Mouse (Mus musculus) liver, embryonic 14.5 days (tissue): ENCODE results near the gene Scin. TPM values are rescaled to one million over a fixed set of nuclear protein-coding genes. Genes with fewer than 3 reads are reported as not detected.

Source experiments
- ATAC-seq: fragments of 200-750 bp; cut with Nextera tagmentation; 2 replicates; pipeline ENCODE4 v1.8.0; 2017; ENCODE audit warnings: moderate number of reproducible peaks, mild to moderate bottlenecking, moderate library complexity; ENCODE audit not compliant: insufficient read depth
- DNase-seq, 3 experiments: peaks; one replicate each; pipeline ENCODE4 v3.0.0-alpha.2; 2012 to 2013; ENCODE audit warnings: low read depth in 3 of 3, low spot score in 3 of 3
- H3K27ac ChIP-seq: fragments of 300-500 bp; sonication (generic); 2 replicates; pipeline ENCODE4 v1.5.1; 2014; ENCODE audit warnings: moderate library complexity, mild to moderate bottlenecking, control low read depth, inconsistent platforms
- H3K27me3 ChIP-seq: fragments of 300-500 bp; sonication (generic); 2 replicates; pipeline ENCODE4 v1.6.1; 2014; ENCODE audit warnings: mild to moderate bottlenecking, low read length, moderate library complexity; ENCODE audit not compliant: control insufficient read depth, insufficient read depth
- H3K36me3 ChIP-seq: fragments of 300-500 bp; sonication (generic); replicated peaks from 2 replicates; pipeline ENCODE4 v1.6.1; 2014; ENCODE audit warnings: low read depth; ENCODE audit not compliant: control insufficient read depth, insufficient read depth
- H3K4me1 ChIP-seq, 2 experiments: fragments of 200-500 bp in 1 of 2; fragments of 300-500 bp in 1 of 2; sonication (generic) in 1 of 2; replicated peaks; 2 replicates each; pipeline ENCODE4 v1.6.1; 2012 to 2014; ENCODE audit warnings: antibody characterized with exemption in 1 of 2, inconsistent platforms in 1 of 2, low read length in 1 of 2; ENCODE audit not compliant: control insufficient read depth in 2 of 2, insufficient read depth in 2 of 2
- H3K4me2 ChIP-seq: fragments of 300-500 bp; sonication (generic); 2 replicates; pipeline ENCODE4 v1.6.1; 2014; ENCODE audit warnings: low read depth, mild to moderate bottlenecking, control low read depth, moderate library complexity
- H3K4me3 ChIP-seq, 2 experiments: fragments of 200-500 bp in 1 of 2; fragments of 300-500 bp in 1 of 2; sonication (generic) in 1 of 2; 2 replicates each; pipeline ENCODE4 v1.5.1; 2012 to 2014; ENCODE audit warnings: low read depth in 2 of 2, low read length in 2 of 2, mild to moderate bottlenecking in 2 of 2, control low read depth in 1 of 2, inconsistent platforms in 1 of 2, moderate library complexity in 1 of 2; ENCODE audit not compliant: insufficient read depth in 1 of 2
- H3K9ac ChIP-seq: fragments of 300-500 bp; sonication (generic); replicated peaks from 2 replicates; pipeline ENCODE4 v1.6.1; 2014; ENCODE audit warnings: mild to moderate bottlenecking, control low read depth, moderate library complexity
- H3K9me3 ChIP-seq: fragments of 300-500 bp; sonication (generic); 2 replicates; pipeline ENCODE4 v1.6.1; 2016; ENCODE audit warnings: low read length, mixed read lengths; ENCODE audit not compliant: control insufficient read depth
- CTCF ChIP-seq: IDR thresholded peaks from 2 replicates; pipeline ENCODE4 v1.5.1; 2016; ENCODE audit warnings: antibody characterized with exemption, low read depth, control low read depth
- EP300 ChIP-seq: IDR thresholded peaks from 2 replicates; pipeline ENCODE4 v1.6.1; 2016; ENCODE audit warnings: antibody characterized with exemption, low read depth
- WGBS: fragments of 180-500 bp; shearing (Covaris S2); extraction: QIAGEN DNeasy Blood & Tissue Kit; methylation state at CpG from one replicate; pipeline ENCODE4 v1.1.7; 2014; ENCODE audit not compliant: insufficient replicate concordance; 5-methylcytosine and 5-hydroxymethylcytosine counted together
- polyA plus RNA-seq, 2 experiments: library from polyadenylated mRNA; depleted of rRNA in 1 of 2; stranded (reverse) in 1 of 2; unstranded in 1 of 2; fragments of >200 nt; fragmentation: Nextera tagmentation in 1 of 2; extraction: Ambion mirVana in 1 of 2; gene quantifications; 2 replicates each; pipeline versions ENCODE4 v1.2.1 to v1.2.3; 2012 to 2014

Gene Scin
- polyA plus RNA-seq, 2 experiments: 0.04 TPM; not detected in 1

DNA sequence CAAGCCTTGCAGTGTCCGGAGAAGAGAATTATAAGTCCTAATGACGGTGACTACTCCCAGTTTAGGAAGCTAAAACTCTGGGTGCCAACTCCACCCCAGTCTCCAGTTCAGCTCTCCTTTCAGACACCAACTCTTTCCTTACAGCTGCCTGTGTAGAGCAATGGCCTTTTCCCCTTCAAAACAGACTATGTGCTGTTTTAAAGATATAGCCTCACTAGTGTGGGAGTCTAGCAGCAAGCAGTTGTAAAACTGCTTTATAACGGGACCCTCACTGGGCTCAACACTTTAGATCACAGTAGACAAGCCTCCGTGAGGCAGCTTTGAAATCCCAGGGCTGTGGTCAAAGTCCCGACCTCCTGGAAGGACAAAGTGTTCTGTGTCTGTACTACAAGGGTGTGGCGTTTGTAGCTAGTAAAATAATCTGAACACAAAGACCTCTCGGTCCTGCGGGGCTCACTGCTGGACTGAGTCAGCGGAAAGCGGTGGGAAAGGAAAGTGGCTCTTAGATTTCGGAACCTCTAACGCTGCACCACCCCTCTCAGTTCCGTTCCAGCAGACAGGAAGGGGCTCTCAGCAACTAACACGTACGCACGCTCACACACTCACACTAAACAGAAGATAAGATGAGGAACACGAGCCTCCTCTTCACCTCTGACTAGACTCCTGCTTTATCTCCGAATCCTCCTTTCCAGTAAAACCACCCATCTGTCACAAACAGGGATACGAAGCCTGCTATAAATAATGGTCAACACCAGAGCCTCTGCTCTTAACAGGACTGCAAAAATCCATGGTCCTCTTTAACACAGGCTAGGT lies 117.2 kb downstream of the Scin start:
- TF ChIP-seq EP300 (peak; percentile 54; the same call in 1 of the 2 replicates), CTCF (no peak)
- Histone ChIP-seq H3K4me3 (peak overlapping the region; percentile 51), H3K9ac (peak overlapping the region; percentile 66), H3K27me3 (no peaks in the 10 kb centered on the region), H3K9me3 (no peaks in the 10 kb centered on the region), H3K4me1 (peaks cover 10 to 11% of the 10 kb centered on the region in 2 experiments), H3K36me3 (no peaks in the 10 kb centered on the region), H3K4me2 (peak overlapping the region; percentile 75), H3K27ac (peak overlapping the region; percentile 38)
- ATAC-seq (peak; percentile 84), DNase-seq (peak in 2 of 3 experiments; percentile 36 to 56)
- WGBS: 8% methylated on average over 19 of the region's 19 CpGs

DNA sequence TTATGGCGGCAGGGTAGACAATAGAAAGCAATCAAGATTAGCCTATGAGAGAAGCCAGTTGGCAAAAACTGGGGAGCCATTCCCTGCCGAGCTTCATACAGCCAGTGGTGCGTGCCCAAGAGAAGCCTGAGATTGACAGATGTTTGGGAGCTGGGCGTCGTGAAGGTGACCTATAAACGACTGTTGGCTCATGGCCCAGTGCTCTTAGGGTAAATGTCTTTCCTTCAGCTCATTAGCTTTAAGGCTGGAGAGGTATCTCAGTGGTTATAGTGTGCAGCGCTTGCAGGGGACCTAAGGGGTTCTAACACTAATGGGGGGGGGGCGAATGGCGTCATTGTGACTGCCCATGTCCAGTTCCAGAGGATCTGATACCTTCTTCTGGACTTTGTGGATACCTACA lies 118.0 kb downstream of the Scin start:
- H3K4me2 ChIP-seq: no peak overlapping the region
- WGBS: 73% methylated on average over 9 of the region's 9 CpGs
- no peak overlapping the region for H3K9ac ChIP-seq
- no peaks in the 10 kb centered on the region for H3K9me3 ChIP-seq
- H3K27me3 ChIP-seq: no peaks in the 10 kb centered on the region
- H3K36me3 ChIP-seq: no peaks in the 10 kb centered on the region
- no peak overlapping the region for H3K4me3 ChIP-seq
- ATAC-seq: no peak
- TF ChIP-seq EP300: no peak
- no peak overlapping the region for H3K27ac ChIP-seq
- H3K4me1 ChIP-seq: peaks cover 10 to 11% of the 10 kb centered on the region in 2 experiments
- no peak for DNase-seq

DNA sequence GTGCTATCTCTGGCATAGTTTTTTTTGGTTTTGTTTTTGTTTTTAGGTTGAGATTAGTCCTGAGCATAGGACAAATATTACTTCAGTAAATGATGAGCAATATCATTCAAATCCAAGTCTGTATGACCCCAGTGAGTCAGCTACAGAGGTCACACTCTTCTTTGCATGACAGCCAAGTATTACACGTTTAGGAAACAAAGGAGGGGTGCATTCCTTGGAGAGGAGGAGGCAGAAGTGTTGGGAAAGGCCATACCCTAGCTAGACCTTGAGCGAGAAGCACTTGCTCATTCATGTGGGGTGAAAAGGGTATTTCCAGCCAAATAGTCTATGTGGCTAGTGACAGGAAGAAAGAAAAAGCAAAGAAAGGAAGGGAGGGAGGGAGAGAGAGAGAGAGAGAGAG lies 124.2 kb downstream of the Scin start:
- Histone ChIP-seq H3K9ac (no peak overlapping the region), H3K4me3 (no peak overlapping the region), H3K27me3 (no peaks in the 10 kb centered on the region), H3K9me3 (no peaks in the 10 kb centered on the region), H3K4me1 (no peaks in the 10 kb centered on the region), H3K36me3 (no peaks in the 10 kb centered on the region), H3K27ac (no peak overlapping the region), H3K4me2 (no peak overlapping the region)
- 45% methylated on average over 2 of the region's 2 CpGs for WGBS
- no peak for ATAC-seq
- no peak for TF ChIP-seq CTCF
- no peak for TF ChIP-seq EP300
- DNase-seq: no peak

Other genes with a start within 250 kb of the Scin start
- gene Arl4a, start 96.2 kb downstream of the Scin start, polyA plus RNA-seq (2012; rRNA removed): 22.6 and 39.5 TPM in 2 replicates
- 83.6 and 91.3 TPM in 2 replicates for gene Arl4a, start 96.2 kb downstream of the Scin start, polyA plus RNA-seq (2014; fragmentation: Nextera tagmentation; extraction: Ambion mirVana)
- gene Lsmem1, start 65.3 kb upstream of the Scin start, polyA plus RNA-seq (2012; rRNA removed): 0.02 TPM in 1 of 2 replicates, not detected in the other
- not detected in 2 replicates for gene Lsmem1, start 65.3 kb upstream of the Scin start, polyA plus RNA-seq (2014; fragmentation: Nextera tagmentation; extraction: Ambion mirVana)
- 8.2 and 14.1 TPM in 2 replicates for gene Ifrd1, start 114.3 kb upstream of the Scin start, polyA plus RNA-seq (2012; rRNA removed)
- gene Ifrd1, start 114.3 kb upstream of the Scin start, polyA plus RNA-seq (2014; fragmentation: Nextera tagmentation; extraction: Ambion mirVana): 52.9 and 53.2 TPM in 2 replicates